Mouse (Mus musculus) liver, embryonic 13.5 days (tissue): ENCODE measurements at regions not wholly inside any gene's neighbourhood (a gene's known extent, or its start where the extent isn't known, plus 50 kb on each side); places are given as distances from the start of the nearest gene placed in this dataset.

Experiments used
- ATAC-seq: fragments of 200-750 bp; cut with Nextera tagmentation; 2 replicates; pipeline ENCODE4 v1.8.0; 2017; ENCODE audit warnings: low read depth, mild to moderate bottlenecking, moderate number of reproducible peaks, moderate library complexity
- DNase-seq: peaks from one replicate; pipeline ENCODE4 v3.0.0; 2022
- H3K27ac ChIP-seq: fragments of 300-500 bp; sonication (generic); 2 replicates; pipeline ENCODE4 v1.5.1; 2015; ENCODE audit warnings: moderate library complexity, mild to moderate bottlenecking, inconsistent platforms
- H3K27me3 ChIP-seq: fragments of 300-500 bp; sonication (generic); 2 replicates; pipeline ENCODE4 v1.6.1; 2015; ENCODE audit warnings: mild to moderate bottlenecking, inconsistent platforms
- H3K36me3 ChIP-seq: fragments of 300-500 bp; sonication (generic); 2 replicates; pipeline ENCODE4 v1.6.1; 2015; ENCODE audit warnings: mild to moderate bottlenecking, inconsistent platforms
- H3K4me1 ChIP-seq: fragments of 300-500 bp; sonication (generic); replicated peaks from 2 replicates; pipeline ENCODE4 v1.6.1; 2015; ENCODE audit warnings: inconsistent platforms
- H3K4me2 ChIP-seq: fragments of 300-500 bp; sonication (generic); 2 replicates; pipeline ENCODE4 v1.6.1; 2015; ENCODE audit warnings: inconsistent platforms, mild to moderate bottlenecking, moderate library complexity
- H3K4me3 ChIP-seq: fragments of 300-500 bp; sonication (generic); replicated peaks from 2 replicates; pipeline ENCODE4 v1.5.1; 2015; ENCODE audit warnings: mild to moderate bottlenecking, inconsistent platforms
- H3K9ac ChIP-seq: fragments of 300-500 bp; sonication (generic); 2 replicates; pipeline ENCODE4 v1.6.1; 2015; ENCODE audit warnings: mild to moderate bottlenecking, inconsistent platforms
- H3K9me3 ChIP-seq: fragments of 300-500 bp; sonication (generic); replicated peaks from 2 replicates; pipeline ENCODE4 v1.6.1; 2016; ENCODE audit warnings: inconsistent platforms
- WGBS: fragments of 180-500 bp; shearing (Covaris S2); methylation state at CpG from one replicate; pipeline ENCODE4 v1.1.7; 2015; ENCODE audit not compliant: insufficient replicate concordance; 5-methylcytosine and 5-hydroxymethylcytosine counted together

- ATAC-seq, result no peak
- Histone ChIP-seq H3K36me3 (no peaks in the 10 kb centered on the region), H3K4me2 (no peak overlapping the region), H3K27me3 (no peaks in the 10 kb centered on the region), H3K4me3 (no peak overlapping the region), H3K4me1 (peaks cover 3% of the 10 kb centered on the region; the same call in 1 of the 2 replicates), H3K9ac (no peak overlapping the region), H3K9me3 (no peaks in the 10 kb centered on the region), H3K27ac (no peak overlapping the region)
- DNase-seq, result no peak
- WGBS, result 50% methylated on average over 5 of the region's 5 CpGs
These were observed 287.7 kb downstream of the Cdh26 start for GRCm38 (mm10) chr2:178718048-178718447.

- WGBS, result 39% methylated on average over 3 of the region's 3 CpGs
- Histone ChIP-seq H3K9ac (no peak overlapping the region), H3K36me3 (no peaks in the 10 kb centered on the region), H3K4me3 (no peak overlapping the region), H3K4me2 (no peak overlapping the region), H3K27me3 (no peaks in the 10 kb centered on the region), H3K4me1 (no peaks in the 10 kb centered on the region), H3K9me3 (no peaks in the 10 kb centered on the region), H3K27ac (no peak overlapping the region)
- ATAC-seq (no peak), DNase-seq (no peak)
These were observed 293.1 kb downstream of the Cdh26 start for GRCm38 (mm10) chr2:178723455-178723854.

GRCm38 (mm10) chr2:178724228-178724627 is 293.9 kb downstream of the Cdh26 start:
- Histone ChIP-seq H3K9ac (no peak overlapping the region), H3K9me3 (no peaks in the 10 kb centered on the region), H3K4me1 (no peaks in the 10 kb centered on the region), H3K27me3 (no peaks in the 10 kb centered on the region), H3K27ac (no peak overlapping the region), H3K4me3 (no peak overlapping the region), H3K36me3 (no peaks in the 10 kb centered on the region), H3K4me2 (no peak overlapping the region)
- WGBS, result 17% methylated on average over 5 of the region's 5 CpGs
- DNase-seq, result no peak
- no peak for ATAC-seq

GRCm38 (mm10) chr2:178727930-178728793 is 297.8 kb downstream of the Cdh26 start:
- Histone ChIP-seq H3K9me3 (no peaks in the 10 kb centered on the region), H3K9ac (no peak overlapping the region), H3K4me2 (no peak overlapping the region), H3K4me3 (no peak overlapping the region), H3K4me1 (no peaks in the 10 kb centered on the region), H3K27me3 (no peaks in the 10 kb centered on the region), H3K27ac (no peak overlapping the region), H3K36me3 (no peaks in the 10 kb centered on the region)
- no peak for DNase-seq
- ATAC-seq, result no peak
- 6% methylated on average over 17 of the region's 17 CpGs for WGBS

GRCm38 (mm10) chr2:178728794-178729120 is 298.4 kb downstream of the Cdh26 start:
- DNase-seq (no peak), ATAC-seq (no peak)
- H3K27me3 ChIP-seq, result no peaks in the 10 kb centered on the region
- no peak overlapping the region for H3K27ac ChIP-seq
- no peaks in the 10 kb centered on the region for H3K36me3 ChIP-seq
- H3K4me1 ChIP-seq, result no peaks in the 10 kb centered on the region
- no peak overlapping the region for H3K4me3 ChIP-seq
- no peaks in the 10 kb centered on the region for H3K9me3 ChIP-seq
- no peak overlapping the region for H3K4me2 ChIP-seq
- no peak overlapping the region for H3K9ac ChIP-seq
- 9% methylated on average over 7 of the region's 7 CpGs for WGBS

GRCm38 (mm10) chr2:178735099-178735498 is 304.8 kb downstream of the Cdh26 start:
- H3K27me3 ChIP-seq, result no peaks in the 10 kb centered on the region
- H3K36me3 ChIP-seq, result no peaks in the 10 kb centered on the region
- no peak overlapping the region for H3K4me2 ChIP-seq
- H3K27ac ChIP-seq, result no peak overlapping the region
- WGBS, result 21% methylated on average over 2 of the region's 2 CpGs
- no peaks in the 10 kb centered on the region for H3K9me3 ChIP-seq
- no peak overlapping the region for H3K4me3 ChIP-seq
- H3K4me1 ChIP-seq, result no peaks in the 10 kb centered on the region
- no peak for ATAC-seq
- H3K9ac ChIP-seq, result no peak overlapping the region
- no peak for DNase-seq

GRCm38 (mm10) chr2:178744617-178745016 is 314.3 kb downstream of the Cdh26 start:
- no peak for ATAC-seq
- no peak overlapping the region for H3K27ac ChIP-seq
- no peaks in the 10 kb centered on the region for H3K4me1 ChIP-seq
- no peaks in the 10 kb centered on the region for H3K9me3 ChIP-seq
- no peaks in the 10 kb centered on the region for H3K36me3 ChIP-seq
- H3K9ac ChIP-seq, result no peak overlapping the region
- H3K4me3 ChIP-seq, result no peak overlapping the region
- 48% methylated on average over 4 of the region's 4 CpGs for WGBS
- no peaks in the 10 kb centered on the region for H3K27me3 ChIP-seq
- DNase-seq, result no peak
- no peak overlapping the region for H3K4me2 ChIP-seq

GRCm38 (mm10) chr2:178745296-178746015 is 315.1 kb downstream of the Cdh26 start:
- no peaks in the 10 kb centered on the region for H3K4me1 ChIP-seq
- no peaks in the 10 kb centered on the region for H3K27me3 ChIP-seq
- H3K4me2 ChIP-seq, result no peak overlapping the region
- ATAC-seq (no peak), DNase-seq (no peak)
- no peak overlapping the region for H3K4me3 ChIP-seq
- no peaks in the 10 kb centered on the region for H3K9me3 ChIP-seq
- 67% methylated on average over 14 of the region's 14 CpGs for WGBS
- no peak overlapping the region for H3K9ac ChIP-seq
- no peaks in the 10 kb centered on the region for H3K36me3 ChIP-seq
- no peak overlapping the region for H3K27ac ChIP-seq

- Histone ChIP-seq H3K27ac (no peak overlapping the region), H3K27me3 (no peaks in the 10 kb centered on the region), H3K4me2 (no peak overlapping the region), H3K4me3 (no peak overlapping the region), H3K9me3 (no peaks in the 10 kb centered on the region), H3K4me1 (no peaks in the 10 kb centered on the region), H3K36me3 (no peaks in the 10 kb centered on the region), H3K9ac (no peak overlapping the region)
- ATAC-seq (no peak), DNase-seq (no peak)
- WGBS, result 46% methylated on average over 1 of the region's 1 CpGs
These were observed 320.9 kb downstream of the Cdh26 start for GRCm38 (mm10) chr2:178751247-178751646.

- Histone ChIP-seq H3K4me1 (no peaks in the 10 kb centered on the region), H3K4me2 (no peak overlapping the region), H3K4me3 (no peak overlapping the region), H3K27me3 (no peaks in the 10 kb centered on the region), H3K9ac (no peak overlapping the region), H3K27ac (no peak overlapping the region), H3K36me3 (no peaks in the 10 kb centered on the region), H3K9me3 (no peaks in the 10 kb centered on the region)
- no peak for ATAC-seq
- WGBS, result 2% methylated on average over 2 of the region's 2 CpGs
- no peak for DNase-seq
These were observed 328.0 kb downstream of the Cdh26 start for GRCm38 (mm10) chr2:178758366-178758765.

- 51% methylated on average over 4 of the region's 4 CpGs for WGBS
- ATAC-seq (no peak), DNase-seq (no peak)
- no peaks in the 10 kb centered on the region for H3K27me3 ChIP-seq
- no peaks in the 10 kb centered on the region for H3K36me3 ChIP-seq
- H3K9me3 ChIP-seq, result 0 out of 2 replicates have a peak, but pooled peaks cover 3% of the 10 kb centered on the region
- H3K4me2 ChIP-seq, result no peak overlapping the region
- H3K9ac ChIP-seq, result no peak overlapping the region
- H3K4me1 ChIP-seq, result no peaks in the 10 kb centered on the region
- no peak overlapping the region for H3K27ac ChIP-seq
- no peak overlapping the region for H3K4me3 ChIP-seq
These were observed 338.2 kb downstream of the Cdh26 start for GRCm38 (mm10) chr2:178768526-178768925.

- WGBS, result 64% methylated on average over 4 of the region's 4 CpGs
- no peaks in the 10 kb centered on the region for H3K36me3 ChIP-seq
- 0 out of 2 replicates have a peak, but pooled peaks cover 3% of the 10 kb centered on the region for H3K9me3 ChIP-seq
- H3K9ac ChIP-seq, result no peak overlapping the region
- H3K4me2 ChIP-seq, result no peak overlapping the region
- no peaks in the 10 kb centered on the region for H3K27me3 ChIP-seq
- no peak overlapping the region for H3K4me3 ChIP-seq
- H3K4me1 ChIP-seq, result no peaks in the 10 kb centered on the region
- DNase-seq (no peak), ATAC-seq (no peak)
- H3K27ac ChIP-seq, result no peak overlapping the region
These were observed 338.7 kb downstream of the Cdh26 start for GRCm38 (mm10) chr2:178769001-178769400.
